Mouse (Mus musculus): ENCODE measurements at regions not wholly inside any gene's neighbourhood (a gene's known extent, or its start where the extent isn't known, plus 50 kb on each side); places are given as distances from the start of the nearest gene placed in this dataset.
"Not testable (repeated sequence)": the region's sequence is repeated elsewhere in the genome, so short reads cannot be mapped to it uniquely, and the experiment has no call there.

GRCm38 (mm10) chr14:15872013-15872412 lies 377.1 kb upstream of the Ngly1 start:
- no peak for ATAC-seq

DNA sequence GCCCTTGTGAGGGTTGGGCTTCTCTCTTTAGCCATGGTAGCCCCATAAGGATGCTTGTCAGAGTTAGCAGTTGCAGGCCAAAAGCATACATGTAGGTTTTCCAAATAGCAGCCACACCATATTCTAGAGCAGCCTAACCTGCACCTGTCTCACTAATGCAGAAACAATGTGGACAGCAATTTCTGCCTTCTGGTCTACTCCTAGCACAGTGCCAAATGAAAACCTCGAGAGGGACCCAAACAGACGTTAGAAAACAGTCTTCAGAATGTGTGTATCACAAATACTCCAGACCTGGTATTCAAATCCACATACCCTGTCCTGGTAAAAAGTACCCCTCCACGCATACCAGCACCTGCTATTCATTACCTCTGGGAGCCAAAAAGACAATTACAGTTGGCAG lies 368.9 kb upstream of the Ngly1 start:
- no peak for ATAC-seq

DNA sequence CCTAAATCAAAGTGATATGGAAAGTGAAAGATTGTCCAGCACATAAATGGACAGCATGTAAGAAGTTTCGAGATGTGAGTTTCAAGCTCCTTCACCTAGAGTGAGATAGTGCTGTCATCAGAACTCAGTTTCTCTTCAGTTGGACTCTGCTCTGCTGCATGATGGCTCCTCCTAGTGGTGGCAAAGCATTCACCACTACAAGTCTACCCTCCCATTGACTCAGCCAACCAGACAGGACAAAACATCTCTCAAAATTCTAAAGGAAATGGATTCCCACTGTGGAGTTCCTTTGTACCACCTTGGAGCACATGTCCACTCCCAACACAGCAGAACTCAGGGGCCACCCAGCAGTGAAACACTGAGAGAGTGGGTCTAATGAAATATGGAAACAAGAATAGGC lies 367.8 kb upstream of the Ngly1 start:
- peak; percentile 97 for ATAC-seq

- no peak for ATAC-seq
These were observed 364.3 kb upstream of the Ngly1 start for GRCm38 (mm10) chr14:15884641-15885340.

- ATAC-seq, result no peak
These were observed 352.0 kb upstream of the Ngly1 start for GRCm38 (mm10) chr14:15897098-15897497.

DNA sequence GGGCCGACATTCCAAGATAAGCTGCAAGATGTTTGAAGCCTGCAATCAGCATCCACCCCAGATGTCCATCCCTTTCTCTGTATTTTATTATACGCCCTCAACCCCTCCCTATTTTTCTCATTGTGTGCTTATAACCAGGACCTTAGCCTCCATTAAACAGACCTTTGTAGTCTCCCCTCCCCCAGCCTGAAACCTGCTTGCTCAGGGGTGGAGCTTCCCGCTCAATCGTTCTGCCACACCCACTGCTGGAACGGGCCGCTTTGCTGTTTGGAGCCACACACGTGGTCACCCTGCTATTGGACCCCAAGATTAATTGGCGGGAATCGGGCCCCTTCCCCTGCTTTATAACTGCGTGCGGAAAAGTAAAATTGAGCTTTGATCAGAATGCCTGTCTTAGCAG lies 342.7 kb upstream of the Ngly1 start:
- ATAC-seq, result not testable (repeated sequence)

- ATAC-seq, result not testable (repeated sequence)
These were observed 335.9 kb upstream of the Ngly1 start for GRCm38 (mm10) chr14:15913206-15913605.

- peak; percentile 69 for ATAC-seq
These were observed 334.9 kb upstream of the Ngly1 start for GRCm38 (mm10) chr14:15914176-15914575.

DNA sequence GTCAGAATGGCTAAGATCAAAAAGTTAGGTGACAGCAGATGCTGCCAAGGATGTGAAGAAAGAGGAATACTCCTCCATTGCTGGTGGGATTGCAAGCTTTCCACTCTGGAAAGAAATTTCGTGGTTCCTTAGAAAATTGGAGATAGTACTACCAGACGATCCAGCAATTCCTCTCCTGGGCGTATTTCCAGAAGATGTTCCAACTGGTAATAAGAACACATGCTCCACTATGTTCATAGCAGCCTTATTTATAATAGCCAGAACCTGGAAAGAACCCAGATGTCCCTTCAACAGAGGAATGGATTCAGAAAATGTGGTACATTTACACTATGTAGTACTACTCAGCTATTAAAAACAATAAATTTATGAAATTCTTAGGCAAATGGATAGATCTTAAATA lies 324.4 kb upstream of the Ngly1 start:
- not testable (repeated sequence) for ATAC-seq

GRCm38 (mm10) chr14:15934729-15935128 lies 314.4 kb upstream of the Ngly1 start:
- peak; percentile 80 for ATAC-seq

- no peak for ATAC-seq
These were observed 278.8 kb upstream of the Ngly1 start for GRCm38 (mm10) chr14:15970321-15970720.

DNA sequence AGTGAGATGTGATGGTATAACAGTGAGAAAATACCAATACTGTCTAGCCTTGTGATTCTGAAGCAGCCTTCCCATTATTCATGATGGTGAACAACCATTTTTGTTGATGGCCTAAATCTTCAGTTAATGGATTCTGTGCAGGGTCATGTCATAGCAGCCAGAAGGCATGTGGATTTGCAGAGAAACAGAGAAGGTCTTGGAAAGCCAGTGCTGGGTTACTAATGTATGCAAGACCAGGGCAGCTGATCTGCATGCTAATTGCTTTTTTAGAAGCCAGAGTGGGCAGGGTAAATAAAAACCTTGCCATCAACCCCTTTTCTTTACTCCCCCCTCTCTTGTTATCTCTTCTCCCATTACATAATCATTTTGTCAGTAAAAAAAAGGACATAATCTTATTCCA lies 278.3 kb upstream of the Ngly1 start:
- no peak for ATAC-seq

GRCm38 (mm10) chr14:15971306-15971705 lies 277.8 kb upstream of the Ngly1 start:
- no peak for ATAC-seq

- ATAC-seq, result no peak
These were observed 271.7 kb upstream of the Ngly1 start for GRCm38 (mm10) chr14:15977366-15977765.

DNA sequence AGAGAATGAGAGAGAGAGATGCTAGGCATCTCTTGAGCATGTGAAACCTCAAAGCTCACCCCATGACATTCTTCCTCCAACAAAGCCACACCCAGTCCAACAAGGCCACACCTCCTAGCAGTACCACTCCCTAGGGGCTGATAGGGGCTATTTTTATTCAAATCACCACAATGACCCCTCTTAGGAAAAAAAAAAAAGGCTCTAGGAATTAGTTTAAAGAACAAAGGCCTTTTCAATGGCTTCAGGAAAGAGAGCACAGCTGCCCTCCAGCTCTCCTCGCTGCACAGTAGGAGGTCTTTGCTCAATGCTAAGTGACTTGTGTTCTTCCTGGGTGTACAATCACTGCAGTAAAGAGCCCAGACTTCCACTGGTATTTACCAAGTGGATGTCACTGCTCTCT lies 270.8 kb upstream of the Ngly1 start:
- no peak for ATAC-seq

DNA sequence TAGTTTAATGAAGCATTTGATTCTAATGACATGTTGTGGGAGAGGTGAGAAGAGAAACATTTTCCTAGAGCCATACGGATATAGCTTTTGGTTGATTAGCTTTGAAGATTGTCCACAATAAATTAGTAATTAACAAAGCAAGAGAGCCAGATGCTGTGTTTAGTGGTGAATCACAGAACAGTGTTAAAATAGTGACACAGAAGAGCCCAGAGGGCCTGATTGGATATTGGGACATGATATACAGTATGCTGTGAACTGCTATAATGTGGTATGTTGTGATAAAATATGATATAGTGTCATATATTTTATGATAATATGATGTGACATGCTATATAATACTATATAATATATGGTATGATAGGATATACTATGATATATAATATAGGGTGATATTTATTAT lies 243.7 kb upstream of the Ngly1 start:
- ATAC-seq, result no peak

DNA sequence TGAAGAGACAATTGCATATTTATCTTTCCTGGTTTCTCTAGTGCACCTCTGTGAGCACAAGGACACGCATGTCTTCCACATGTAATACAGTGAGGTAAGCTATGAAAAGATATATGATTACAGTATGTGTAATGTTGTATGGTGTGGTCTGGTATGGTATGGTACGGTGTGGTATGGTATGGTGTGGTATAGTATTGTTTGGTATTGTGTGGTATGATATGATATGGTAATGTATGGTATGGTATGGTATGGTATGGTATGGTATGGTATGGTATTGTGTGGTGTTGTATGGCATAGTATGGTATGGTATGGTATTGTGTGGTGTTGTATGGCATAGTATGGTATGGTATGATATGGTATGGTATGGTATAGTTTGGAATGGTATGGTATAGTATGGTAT lies 242.1 kb upstream of the Ngly1 start:
- ATAC-seq, result no peak

GRCm38 (mm10) chr14:16009778-16010177 lies 239.3 kb upstream of the Ngly1 start:
- no peak for ATAC-seq

DNA sequence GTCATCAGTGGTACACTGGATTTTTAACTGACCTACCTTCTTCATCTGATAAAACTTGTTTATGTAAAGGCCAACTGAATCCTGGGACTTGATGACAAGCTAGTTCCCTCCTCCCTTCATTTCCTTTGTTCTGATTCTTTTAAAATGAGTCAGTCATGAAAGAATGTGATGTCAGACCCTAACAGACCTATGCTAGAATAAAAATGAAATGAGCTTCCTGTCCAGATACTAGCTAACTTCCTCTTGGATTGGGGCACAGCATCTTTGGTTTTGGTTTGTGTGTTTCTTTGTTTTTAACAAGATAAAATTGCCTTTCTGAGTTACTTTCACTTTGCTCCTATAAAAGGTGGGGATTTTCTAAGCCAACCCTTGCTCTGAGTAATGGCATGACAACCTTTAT lies 225.2 kb upstream of the Ngly1 start:
- ATAC-seq, result peak; percentile 90

GRCm38 (mm10) chr14:16037771-16038170 lies 211.3 kb upstream of the Ngly1 start:
- no peak for ATAC-seq

DNA sequence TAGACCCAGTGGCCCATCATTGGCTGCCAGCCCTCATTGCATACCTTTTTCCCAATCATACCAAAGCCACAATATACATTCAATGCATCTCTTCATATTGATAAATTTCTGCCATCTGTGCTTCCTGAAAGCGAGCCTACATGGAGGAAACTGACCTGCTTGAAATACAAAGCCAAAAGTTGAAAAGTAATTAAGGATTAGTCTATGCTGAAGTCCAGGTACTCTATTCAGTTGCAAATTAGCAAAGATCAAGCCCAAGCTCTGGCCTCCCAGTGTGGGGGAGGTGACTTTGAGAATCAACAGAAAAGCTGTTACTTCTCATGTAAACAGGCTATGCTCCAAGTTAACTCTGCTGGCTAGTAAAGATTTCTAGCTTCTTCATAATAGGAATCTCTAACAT lies 210.7 kb upstream of the Ngly1 start:
- ATAC-seq, result no peak

- no peak for ATAC-seq
These were observed 204.6 kb upstream of the Ngly1 start for GRCm38 (mm10) chr14:16044466-16044865.

- not testable (repeated sequence) for ATAC-seq
These were observed 176.5 kb upstream of the Ngly1 start for GRCm38 (mm10) chr14:16072534-16072933.

- no peak for ATAC-seq
These were observed 175.0 kb upstream of the Ngly1 start for GRCm38 (mm10) chr14:16074089-16074488.

DNA sequence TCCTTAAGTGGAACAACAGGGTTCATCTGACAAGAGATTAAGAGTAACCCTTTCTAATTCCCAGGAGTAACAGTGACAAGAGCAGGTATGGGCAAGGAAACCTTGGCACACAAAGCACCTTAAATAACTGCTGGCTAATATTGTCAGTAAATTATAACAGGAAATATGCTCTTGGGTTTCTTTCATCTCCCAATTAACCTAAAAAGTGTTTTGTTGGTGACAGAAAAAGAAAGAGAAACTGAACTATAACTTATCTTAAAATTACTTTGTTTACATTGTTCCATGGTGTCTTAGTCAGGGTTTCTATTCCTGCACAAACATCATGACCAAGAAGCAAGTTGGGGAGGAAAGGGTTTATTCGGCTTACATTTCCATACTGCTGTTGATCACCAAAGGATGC lies 170.0 kb upstream of the Ngly1 start:
- peak; percentile 87 for ATAC-seq

Data from CD4-positive, CD25-positive, alpha-beta regulatory T cell, adult 4 months (primary cell).